Mouse (Mus musculus): ENCODE results near the gene Glt8d2.

DNA sequence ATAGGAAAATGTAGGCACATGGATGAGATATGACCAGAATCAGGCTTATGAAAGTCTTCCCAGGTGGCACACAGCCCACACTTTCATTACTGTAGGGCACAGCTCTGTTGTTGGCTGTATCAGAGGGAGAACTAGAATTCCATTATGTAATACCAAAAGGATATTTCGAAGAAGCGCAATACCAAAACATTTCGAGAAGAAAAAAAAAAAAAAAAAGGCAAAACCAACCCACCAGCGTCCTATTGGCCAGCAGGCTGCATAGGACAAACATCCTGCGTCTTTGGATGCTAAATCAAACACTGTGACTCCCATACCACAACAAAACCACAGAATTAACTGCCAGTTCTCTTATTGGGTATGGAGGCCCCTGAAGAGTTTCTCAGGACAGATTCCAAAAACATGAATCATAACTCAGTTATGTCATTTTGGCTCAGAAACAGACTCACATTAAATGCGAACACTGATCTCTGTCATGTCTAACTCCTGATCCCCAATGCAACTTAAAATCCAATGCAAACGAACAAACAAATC, 704 bp downstream of the Glt8d2 start:
- TF ChIP-seq POLR2A (IDR thresholded peaks at IDR 0.05; ENCODE audit: borderline replicate concordance, control insufficient read depth, low read depth, low read length) (no peak), CTCF (IDR thresholded peaks at IDR 0.05; ENCODE audit: control insufficient read depth, insufficient read depth, low read length) (no peak)

All from bone marrow, adult 2 months (tissue).